Mouse (Mus musculus): ENCODE data around the gene 4930432K21Rik. TPM values are rescaled to one million over a fixed set of nuclear protein-coding genes. Genes with fewer than 3 reads are reported as not detected.

The 4930432K21Rik gene
- total RNA-seq, 2 experiments from 2014 or later = 0.22 to 0.32 TPM

DNA sequence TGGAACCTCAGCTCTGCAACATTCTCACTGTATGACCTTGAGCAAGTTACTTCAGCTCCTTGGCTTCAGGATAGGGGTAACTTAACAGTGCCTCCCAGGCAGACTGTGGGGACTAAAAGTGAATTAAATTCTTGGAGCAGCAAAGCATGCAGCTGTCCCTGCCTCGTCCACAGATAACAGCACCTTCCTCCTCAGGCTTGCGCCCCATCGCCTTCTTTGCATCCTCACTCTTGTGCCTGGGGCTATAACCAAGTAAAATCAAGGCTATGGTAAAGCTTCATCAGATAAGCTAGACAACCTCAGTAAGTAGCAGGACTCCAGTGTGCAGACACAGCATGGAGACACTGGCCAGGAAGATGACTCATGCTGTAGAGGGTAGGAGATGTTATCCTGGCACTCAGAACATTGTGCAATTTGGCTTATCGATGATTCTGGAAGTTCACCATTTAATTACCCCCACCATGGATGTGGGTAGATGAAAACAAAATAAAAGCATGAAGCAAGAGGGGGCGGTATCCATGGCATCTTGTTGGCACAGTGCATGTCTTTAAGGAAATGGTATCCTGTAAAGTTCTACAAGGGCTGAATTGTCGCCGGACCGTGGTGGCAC lies 3.1 kb upstream of the 4930432K21Rik start:
- intact Hi-C loops (cut with DNase I) = no loop called here
- DNase-seq = no peak

DNA sequence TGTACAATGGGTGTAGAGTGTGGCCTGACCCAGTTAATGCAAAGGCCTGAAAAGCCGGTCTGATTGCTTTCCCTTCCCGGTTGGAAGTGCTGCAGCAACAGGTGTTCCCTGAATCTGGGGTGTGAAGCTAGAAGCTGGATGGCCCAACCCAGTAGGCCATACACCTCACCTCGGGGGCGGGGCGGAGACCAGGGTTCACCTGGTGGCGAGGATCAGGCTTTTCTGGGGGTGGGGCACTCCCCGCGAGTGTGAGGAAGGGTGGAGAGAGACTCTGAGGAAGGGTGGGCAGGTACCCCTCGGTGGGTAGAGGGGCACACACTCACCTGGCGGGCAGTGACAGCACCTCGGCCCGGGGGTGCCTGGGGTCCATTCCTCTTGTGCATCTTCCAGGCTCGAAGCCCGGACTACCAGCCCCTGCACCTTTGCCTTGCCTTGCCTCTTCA lies 480 bp upstream of the 4930432K21Rik start:
- intact Hi-C loops (cut with DNase I) = no loop called here

DNA sequence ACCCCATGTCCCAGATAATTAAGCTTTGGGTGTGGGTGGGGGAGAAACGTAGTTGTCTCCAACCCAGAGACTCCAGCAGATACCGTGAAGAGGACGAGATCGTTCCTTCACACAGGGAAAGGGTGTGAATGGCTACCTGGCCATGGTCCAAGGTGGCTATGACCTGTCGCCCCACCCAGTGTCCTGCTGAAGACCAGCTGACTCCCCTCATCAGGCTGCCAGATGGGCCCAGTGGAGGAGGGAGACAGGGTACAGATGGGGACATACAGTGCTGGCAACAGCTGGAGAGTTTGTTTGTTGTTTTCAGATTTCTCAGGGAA lies 666 bp downstream of the 4930432K21Rik start:
- no peak for DNase-seq
- intact Hi-C loops (cut with DNase I) = loop anchor here (2.0 kb wide), 1 partner anchor 34 kb away; no protein-coding TSS in a partner anchor

More for the DNA sequence above, 480 bp upstream of the 4930432K21Rik start:
- DNase-seq = no peak

DNA sequence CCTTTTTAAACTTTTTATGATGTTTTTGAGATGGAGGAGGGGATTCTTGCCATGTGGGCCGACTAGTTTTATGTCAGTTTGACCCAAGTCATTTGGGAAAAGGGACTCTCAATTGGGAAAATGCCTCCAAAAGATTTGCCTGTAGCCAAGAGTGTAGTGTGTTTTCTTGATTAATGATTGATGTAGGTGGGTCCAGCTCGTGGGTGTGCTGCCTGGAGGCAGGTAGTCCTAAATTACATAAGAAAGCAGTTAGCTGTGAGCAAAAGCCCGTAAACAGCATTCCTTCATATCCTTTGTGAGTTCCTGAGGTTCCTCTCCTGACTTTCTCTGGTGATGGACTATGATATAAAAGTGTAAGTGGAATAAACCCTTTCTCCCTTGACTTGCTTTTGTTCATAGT lies 1.4 kb downstream of the 4930432K21Rik start:
- intact Hi-C loops (cut with DNase I) = loop anchor here (2.0 kb wide), 1 partner anchor 34 kb away; no protein-coding TSS in a partner anchor

DNA sequence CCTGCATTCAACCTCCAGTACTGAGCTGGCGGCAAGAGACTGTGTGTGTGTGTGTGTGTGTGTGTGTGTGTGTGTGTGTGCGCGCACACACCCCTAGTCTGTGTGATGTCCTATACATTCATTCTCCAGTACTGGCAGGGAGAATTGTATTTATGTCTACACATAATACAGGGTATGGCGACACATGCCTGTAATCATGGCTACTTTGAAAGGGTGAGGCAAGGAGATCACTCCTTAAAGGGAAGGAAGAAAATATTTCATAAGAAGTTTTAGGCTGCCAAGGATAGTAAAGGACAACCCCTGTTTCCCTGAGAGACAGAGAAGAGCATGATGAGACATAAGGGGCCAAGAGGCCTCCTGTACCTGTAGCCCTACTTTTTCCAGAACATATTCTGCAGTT lies 9.8 kb downstream of the 4930432K21Rik start:
- intact Hi-C loops (cut with DNase I) = no loop called here
- DNase-seq = no peak

More for the DNA sequence above, 1.4 kb downstream of the 4930432K21Rik start:
- DNase-seq = no peak

DNA sequence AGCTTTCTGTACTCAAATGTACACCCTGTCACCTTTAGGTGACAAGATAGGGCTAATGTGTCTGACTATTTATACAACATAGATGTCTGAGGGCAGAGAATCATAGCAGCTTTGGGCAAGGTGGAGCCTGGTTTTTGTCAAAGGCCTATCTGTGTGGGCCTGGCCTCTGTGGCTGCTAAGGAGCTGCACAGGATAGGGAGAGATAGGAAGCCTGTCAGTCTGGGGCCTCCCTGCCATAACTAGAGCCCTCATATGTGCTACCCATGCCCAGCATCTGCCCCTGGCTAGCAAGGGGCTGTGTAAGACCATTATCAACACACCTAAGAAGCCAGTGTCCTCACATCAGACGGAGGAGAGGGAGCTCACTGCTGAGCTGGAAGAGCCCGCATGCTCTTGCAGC lies 19.9 kb downstream of the 4930432K21Rik start:
- intact Hi-C loops (cut with DNase I) = no loop called here
- no peak for DNase-seq

DNA sequence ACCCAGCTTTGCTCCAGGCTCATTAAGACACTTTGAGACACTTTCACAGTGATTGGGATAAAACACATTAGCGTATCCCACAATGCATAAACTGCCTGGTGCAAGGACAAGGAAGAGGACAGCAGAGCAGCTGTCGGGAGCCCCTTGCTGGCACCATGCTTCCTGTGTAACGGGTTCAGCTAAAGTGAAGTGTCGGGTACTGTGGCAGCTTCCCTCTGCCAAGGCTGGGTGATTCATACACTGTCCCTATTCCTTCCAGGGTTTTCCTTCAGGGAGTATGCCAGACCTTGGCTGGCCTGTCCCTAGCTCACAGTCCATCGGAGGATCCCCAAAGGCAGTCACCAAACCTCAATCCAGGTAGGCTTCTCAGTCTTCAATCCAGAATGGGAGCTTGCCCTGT lies 22.3 kb downstream of the 4930432K21Rik start:
- intact Hi-C loops (cut with DNase I) = no loop called here
- no peak for DNase-seq

DNA sequence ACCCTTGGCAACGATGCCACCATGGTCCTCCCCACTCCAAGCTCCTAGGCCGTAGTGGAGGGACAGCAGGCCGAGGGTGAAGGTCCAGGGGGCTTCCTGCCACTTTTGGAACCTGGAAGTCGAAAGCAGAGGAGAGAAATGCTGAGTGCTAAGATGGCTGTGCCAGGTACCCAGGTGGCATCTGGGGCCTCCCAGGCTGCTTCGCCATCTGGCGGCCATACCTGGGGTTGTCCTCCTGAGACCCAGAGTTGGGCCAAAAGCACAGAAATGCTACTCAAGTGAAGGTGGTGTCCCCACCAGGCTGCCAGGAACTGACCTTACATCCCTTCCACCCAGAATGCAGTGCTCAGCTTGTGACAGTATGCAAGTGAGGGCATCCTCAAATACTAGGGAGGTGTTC lies 26.0 kb downstream of the 4930432K21Rik start:
- intact Hi-C loops (cut with DNase I) = no loop called here

DNA sequence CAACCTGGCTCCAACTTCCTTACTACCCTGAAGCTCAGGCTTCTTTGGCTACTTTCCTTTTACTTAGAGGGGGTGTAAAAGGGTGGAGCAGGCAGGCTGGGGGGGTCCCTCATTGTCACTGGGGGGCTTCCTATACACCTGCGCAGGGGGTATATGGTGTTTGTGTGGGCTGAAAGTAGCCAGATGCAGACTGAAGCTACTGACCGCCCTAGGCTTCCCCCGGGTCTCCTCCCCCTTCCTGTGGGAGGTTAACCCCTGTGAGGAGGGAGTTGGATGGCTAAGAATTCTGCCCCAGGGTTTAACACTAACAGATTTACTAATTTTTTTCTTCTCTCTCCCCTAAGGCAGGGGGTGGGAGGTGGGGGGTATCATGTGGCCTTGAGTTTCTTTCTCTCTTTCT lies 28.7 kb downstream of the 4930432K21Rik start:
- intact Hi-C loops (cut with DNase I) = no loop called here

More for the DNA sequence above, 26.0 kb downstream of the 4930432K21Rik start:
- DNase-seq = no peak

DNA sequence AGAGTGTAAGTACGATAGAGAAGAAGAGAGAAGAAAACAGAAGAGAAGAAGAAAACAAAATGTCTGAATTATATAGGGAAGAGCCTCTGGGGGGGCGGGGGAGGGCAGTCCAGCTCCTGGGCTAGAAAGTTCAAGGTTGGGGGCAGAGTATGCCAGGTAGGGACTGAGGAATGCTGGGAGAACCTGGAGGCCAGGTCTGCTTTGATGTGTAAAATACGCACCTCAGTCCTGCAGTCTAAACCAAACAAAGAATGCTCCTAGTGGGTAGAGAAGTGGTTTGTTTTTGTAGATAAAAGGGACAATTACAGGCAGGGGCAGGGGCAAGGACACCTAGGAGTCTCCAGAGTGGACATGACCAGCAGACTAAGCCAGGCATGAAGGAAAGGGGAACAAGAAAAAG lies 29.6 kb downstream of the 4930432K21Rik start:
- no peak for DNase-seq
- intact Hi-C loops (cut with DNase I) = no loop called here

More for the DNA sequence above, 28.7 kb downstream of the 4930432K21Rik start:
- no peak for DNase-seq

DNA sequence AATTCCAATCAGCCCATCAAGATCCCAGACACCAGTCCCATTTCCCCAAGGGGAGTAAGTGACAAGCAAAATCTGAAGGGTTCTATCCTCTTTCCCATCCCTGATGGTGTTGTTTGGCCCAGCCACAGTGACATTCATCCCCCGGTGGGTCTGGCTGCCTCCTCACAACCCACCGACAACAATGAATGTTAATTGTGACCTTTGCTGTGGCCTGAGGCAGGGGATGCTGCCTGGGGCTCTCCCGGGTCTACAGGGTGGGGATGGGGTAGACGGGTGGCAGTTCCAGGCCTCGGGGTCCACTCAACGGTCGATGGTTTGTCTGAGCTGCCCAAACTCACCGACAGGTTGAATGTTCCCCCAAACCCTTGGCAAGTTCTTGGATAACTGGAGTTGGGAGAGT lies 30.8 kb downstream of the 4930432K21Rik start:
- intact Hi-C loops (cut with DNase I) = loop anchor here (2.0 kb wide), 1 partner anchor 138 kb away; no protein-coding TSS in a partner anchor
- DNase-seq = no peak

DNA sequence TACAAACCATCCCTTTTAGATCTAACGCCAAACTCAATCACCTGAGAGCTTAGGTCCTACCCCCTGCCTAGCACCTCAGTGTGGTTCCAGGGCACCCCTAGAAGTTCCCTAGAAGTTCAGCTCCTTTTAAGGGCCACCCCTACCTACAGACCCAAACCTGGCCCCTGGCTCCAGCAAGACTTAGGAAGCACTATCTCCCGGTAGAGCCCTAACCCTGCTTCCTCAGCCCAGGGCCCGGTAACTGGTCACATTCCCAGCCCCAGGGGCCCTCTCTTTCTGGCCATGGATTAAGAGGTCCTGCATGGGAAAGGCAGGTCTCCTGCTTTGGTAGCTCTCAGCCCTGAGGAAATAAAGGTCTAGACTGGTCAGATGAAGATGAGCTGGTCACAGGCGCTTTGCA lies 32.1 kb downstream of the 4930432K21Rik start:
- no peak for DNase-seq
- intact Hi-C loops (cut with DNase I) = loop anchor here (2.0 kb wide), 1 partner anchor 139 kb away; no protein-coding TSS in a partner anchor

DNA sequence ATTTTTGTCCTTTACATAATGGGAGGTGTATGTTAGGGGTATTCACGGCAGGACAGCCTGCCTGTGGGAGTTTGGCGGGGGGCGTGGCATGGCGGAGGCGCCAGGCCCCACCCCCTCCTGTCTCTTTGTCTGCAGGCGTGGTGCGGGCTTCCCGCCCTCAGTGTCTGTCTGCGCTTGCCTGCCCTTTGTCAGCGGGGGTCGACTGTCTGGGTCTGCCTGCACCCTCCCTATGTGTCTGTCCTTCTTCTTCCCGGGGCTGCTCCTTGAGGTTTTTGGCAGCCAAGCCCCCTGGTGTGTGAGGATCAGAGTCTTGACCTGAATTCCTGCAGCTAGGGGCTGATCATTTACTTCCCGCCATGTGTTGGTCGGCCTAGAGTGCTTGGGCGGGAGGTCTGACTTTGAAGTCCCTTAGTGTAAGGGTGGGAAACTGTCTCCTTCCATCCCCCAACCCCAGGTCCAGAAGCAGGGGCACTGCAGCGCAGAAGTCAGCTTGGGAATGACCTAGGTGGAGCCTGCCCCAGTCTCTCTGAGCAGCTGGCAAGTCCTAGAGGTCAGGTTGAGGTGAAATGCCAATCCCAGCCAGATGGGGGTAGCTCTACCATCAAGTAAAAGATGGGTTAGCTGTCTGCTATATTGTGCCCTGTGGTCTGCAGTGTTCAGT lies 32.8 kb downstream of the 4930432K21Rik start:
- intact Hi-C loops (cut with DNase I) = no loop called here
- peak; percentile 67 to 68 for DNase-seq

DNA sequence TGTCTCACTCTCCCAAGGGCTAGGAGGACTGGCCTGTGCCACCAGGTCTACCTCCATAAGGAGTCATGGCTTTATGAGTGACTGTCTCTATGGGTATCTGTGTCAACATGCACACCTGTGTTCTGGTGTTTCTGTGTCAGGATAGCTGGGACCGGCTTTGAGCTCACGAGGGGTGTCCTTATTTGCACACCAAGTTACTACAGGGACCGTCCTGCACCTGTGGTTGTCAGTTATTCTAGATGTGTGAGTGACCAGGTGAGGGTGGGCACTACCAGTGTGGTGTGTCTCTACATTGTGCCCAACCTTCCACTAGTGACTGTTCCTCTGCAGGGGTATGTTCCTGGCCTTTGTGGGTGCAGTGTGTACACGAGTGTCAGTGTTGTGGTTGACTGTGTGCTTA lies 35.0 kb downstream of the 4930432K21Rik start:
- DNase-seq = no peak
- intact Hi-C loops (cut with DNase I) = loop anchor here (2.0 kb wide), 2 partner anchors 34 to 78 kb away; partner anchors contain the start of genes 4930432K21Rik and Dcaf15

DNA sequence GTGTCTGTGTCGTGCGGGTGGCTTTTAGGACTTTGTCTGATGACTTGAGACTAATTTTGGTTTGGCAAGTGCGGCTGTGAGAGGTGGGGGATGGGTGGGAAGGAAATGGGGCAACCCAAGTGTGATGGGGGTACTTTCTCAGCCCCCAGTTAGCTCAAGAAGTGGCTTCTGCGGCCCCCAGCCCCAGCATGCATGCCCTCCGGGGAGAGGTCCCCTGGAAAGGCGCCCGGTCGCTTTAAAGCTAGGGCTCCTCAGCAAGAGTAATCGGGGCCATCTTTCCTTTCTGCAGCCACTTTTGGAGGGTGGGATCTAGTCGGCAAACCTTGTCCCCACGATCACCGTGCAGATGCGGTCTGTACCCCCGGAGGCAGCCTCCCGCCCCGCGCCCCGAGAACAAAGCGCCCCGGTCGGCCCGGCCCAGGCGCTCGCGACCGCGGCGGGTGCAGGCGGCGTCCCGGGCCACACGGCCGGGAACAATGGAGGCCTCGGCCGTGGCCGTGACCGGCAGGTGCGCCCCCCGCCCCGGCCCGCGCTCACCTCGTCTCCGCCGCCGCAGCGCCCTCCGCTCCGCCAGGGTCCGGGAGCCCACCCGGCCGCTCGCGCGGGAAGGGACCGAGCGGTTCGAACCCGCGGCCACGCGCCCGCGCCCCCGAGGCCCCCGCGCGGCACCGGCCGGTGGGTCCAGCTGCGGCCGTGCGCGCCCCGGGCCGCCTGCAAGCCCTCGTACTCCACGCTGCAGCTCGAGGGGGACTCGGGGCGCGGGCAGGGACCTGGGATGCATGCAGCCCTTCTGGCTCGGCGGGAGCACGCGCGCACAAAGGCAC lies 35.6 kb downstream of the 4930432K21Rik start:
- intact Hi-C loops (cut with DNase I) = loop anchor here (2.0 kb wide), 2 partner anchors 35 to 79 kb away; partner anchors contain the start of genes 4930432K21Rik and Dcaf15

DNA sequence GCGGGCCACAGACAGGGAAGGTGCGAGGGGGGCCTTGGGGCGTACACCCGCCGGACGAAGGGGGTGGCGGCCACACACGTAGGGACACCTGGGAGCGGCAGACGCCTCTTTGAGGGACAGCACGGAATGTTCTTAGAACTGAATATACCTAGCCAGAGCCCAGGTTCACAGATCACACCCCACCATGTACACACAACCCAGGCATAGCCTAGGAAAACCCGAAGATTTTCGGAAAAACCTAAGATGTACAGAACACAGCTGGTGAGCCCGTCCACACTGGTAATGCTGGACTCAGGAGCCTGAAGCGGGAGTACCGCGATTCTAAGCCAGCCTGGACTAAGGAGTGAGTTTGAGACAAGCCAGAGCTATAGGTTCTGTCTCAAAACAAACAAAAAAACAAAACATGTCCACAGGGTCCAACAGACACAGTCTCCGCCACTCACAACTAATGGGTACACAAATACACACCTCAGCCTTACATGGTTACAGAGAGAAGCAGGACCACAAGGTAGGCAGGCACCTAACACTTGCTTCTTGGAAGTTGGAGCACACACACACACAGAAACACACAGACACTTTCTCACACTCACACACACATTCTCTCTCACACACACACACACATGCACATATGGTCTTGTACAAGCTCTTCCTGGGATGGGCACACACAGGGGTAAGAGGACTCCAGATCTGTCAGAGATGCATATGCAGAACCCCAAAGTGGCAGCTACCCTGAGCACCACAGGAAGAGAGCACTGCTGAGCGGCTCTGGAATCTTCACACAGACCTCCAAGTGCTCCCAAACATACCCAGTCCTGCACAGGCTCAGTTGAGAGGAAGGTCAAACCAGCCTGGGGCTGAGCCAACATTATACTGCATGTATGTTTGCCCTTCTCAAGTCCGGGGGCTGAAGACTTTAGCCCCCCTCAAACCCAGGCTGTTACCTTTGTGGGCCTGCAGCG lies 36.5 kb downstream of the 4930432K21Rik start:
- DNase-seq = peak in 1 of 2 experiments; percentile 56
- intact Hi-C loops (cut with DNase I) = loop anchor here (5.0 kb wide), 1 partner anchor 88 kb away; the partner anchor contains the start of gene Ccdc130

More for the DNA sequence above, 35.6 kb downstream of the 4930432K21Rik start:
- DNase-seq = peak; percentile 58 to 62

DNA sequence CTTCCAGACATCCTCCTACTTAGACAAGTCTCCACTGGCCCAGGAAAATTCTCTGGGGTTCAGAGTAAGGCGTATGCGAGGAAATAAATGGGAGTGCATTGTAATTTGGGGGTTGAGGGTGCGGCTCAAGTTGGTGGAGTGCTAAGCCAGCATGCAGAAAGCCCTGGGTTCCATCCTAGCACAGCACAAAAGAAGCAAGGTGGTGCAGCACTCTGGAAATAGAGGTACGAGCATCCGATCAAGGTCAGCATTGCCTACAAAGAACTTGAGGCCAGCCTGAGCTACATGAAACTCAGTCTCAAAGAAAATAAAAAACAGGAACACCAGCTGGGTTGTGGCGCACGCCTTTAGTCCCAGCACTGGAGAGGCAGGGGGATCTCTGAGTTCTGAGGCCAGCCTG lies 37.3 kb downstream of the 4930432K21Rik start, which contains the start of gene Nanos3:
Gene Nanos3 (minus strand): TSS at position 101 of the 400 bp plus-strand sequence.
- intact Hi-C loops (cut with DNase I) = loop anchor here (5.0 kb wide), 1 partner anchor 87 kb away; the partner anchor contains the start of gene Ccdc130
- no peak for DNase-seq

DNA sequence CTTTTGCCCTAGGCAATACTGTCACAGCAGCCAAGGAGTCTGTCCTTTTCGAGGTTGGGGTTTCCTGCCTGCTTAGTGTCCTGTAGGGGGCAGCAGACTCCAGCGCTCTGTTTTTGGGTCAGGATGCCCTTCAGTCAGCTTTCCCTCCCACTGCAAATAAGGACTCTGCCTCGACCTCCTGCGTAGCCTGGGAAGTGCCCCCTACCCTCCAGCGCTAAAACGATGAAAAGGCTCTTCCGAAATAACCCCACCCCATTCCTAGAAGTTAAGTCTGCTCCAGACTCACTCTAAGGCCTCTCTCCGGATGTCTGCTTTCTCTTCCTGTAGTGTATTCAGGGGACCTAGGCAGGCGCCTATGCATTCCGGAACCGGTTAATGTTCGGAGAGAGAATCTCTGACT lies 38.7 kb downstream of the 4930432K21Rik start:
- intact Hi-C loops (cut with DNase I) = loop anchor here (1.0 to 5.0 kb wide), 4 partner anchors 24 to 170 kb away; partner anchors contain the start of gene Ccdc130

DNA sequence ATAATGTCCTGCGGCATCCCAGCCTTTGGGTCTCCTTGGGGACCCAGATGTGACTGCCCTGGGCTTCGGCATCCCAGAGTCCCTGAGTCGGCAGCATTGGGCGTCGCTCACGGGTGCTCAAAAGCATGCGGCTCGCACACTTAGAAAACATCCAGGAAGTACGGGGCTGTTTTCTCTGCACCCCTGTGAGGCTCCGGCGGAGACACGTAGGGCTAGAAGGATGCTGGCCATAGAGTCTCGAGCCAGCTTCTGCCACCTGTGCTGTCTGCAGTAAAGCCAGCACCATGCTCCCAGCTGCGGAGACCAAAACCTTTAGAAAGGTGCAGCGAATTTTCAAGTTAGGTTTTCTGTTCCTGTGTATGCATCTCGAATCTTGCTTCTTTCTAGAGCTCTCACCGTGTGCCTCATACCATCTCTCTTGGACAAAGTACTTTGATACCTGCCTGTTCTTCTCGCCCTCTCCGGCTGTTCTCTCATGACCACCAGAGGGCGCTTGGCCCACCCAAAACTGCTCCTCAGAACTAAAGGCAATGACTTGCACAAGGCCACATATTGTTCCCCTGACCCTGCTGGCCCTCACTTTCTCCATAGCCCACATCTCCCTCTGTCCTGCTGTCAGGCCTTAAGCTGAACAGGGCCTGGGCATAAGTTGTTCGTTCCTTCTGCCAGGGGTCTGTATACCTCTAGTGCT lies 39.4 kb downstream of the 4930432K21Rik start:
- intact Hi-C loops (cut with DNase I) = loop anchor here (2.0 to 5.0 kb wide), 2 partner anchors 85 to 170 kb away; partner anchors contain the start of gene Ccdc130
- DNase-seq = peak; percentile 74 to 78

More for the DNA sequence above, 38.7 kb downstream of the 4930432K21Rik start:
- DNase-seq = peak; percentile 88 to 91
